Mouse (Mus musculus): ENCODE results near the gene Tk2. TPM values are rescaled to one million over a fixed set of nuclear protein-coding genes. Genes with fewer than 3 reads are reported as not detected.

Tk2 gene
- total and polyA plus RNA-seq, 2 experiments from 2014 or later = 45.2 to 52.9 TPM

DNA sequence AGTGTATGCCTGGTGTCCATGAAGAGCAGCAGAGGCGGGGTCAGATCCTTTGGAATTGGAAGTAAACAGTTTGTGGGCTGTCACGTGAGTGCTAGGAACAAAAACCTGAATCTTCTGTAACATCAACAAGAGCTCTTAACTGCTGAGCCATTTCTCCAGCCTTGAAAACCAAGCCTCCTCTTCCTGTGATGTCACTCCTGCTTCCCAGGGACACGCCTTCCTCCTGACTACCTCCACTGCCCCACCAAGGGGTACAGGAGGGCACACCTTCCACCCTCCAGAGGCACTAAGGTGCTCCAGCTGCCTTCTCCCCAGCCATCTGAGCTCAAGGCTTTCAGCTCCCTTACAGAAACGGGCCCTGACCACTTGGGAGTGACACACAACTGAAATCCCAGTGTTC is 1.7 kb downstream of the Tk2 start:
- Histone ChIP-seq H3K36me3 (ENCODE audit: insufficient read depth) (peaks cover 39% of the 10 kb centered on the region), H3K4me3 (ENCODE audit: low read depth, low read length) (no peak overlapping the region), H3K4me2 (ENCODE audit: low read depth) (no peak overlapping the region), H3K27ac (ENCODE audit: low read depth, low read length) (no peak overlapping the region), H3K9me3 (ENCODE audit: low read length) (no peaks in the 10 kb centered on the region), H3K4me1 (ENCODE audit: insufficient read depth) (peaks cover 9% of the 10 kb centered on the region), H3K9ac (no peak overlapping the region), H3K27me3 (ENCODE audit: insufficient read depth, low read length) (no peaks in the 10 kb centered on the region)
- ATAC-seq (no peak), DNase-seq (no peak)
- TF ChIP-seq CTCF (IDR thresholded peaks at IDR 0.05; ENCODE audit: low read depth) = no peak
- WGBS = 90% methylated on average over 4 of the region's 4 CpGs

DNA sequence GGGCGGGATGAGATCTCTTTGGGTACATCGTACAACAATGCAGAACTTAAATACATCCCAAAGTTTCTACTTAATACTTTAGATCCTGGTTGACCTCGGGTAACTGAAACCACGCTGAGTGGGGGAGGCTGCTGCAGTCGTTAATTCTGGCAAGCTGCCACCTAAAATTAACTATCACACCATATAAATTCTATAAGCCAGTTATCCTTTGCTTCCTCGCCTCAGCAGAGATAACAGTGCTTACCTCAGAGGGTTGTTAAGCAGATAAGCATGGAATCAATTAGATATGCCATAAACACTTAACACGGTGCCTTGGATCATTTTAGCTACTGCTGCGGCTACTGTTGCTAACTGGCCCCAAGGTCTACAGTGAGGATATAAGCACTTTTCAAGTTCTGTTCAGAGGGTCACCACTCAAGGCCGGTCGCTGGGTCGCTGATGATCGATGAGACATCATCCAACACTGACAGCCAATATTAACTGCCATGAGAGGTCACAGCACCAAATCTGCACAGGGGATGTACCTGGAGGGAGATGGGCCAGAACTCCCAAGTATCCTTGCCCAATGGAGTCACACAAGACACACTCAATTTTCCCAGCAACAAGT is 6.2 kb downstream of the Tk2 start:
- whole genome bisulfite sequencing = 88% methylated on average over 12 of the region's 12 CpGs
- no peak overlapping the region for H3K9ac ChIP-seq
- H3K36me3 ChIP-seq (ENCODE audit: insufficient read depth) = peaks cover 84% of the 10 kb centered on the region
- H3K9me3 ChIP-seq (ENCODE audit: low read length) = no peaks in the 10 kb centered on the region
- TF ChIP-seq CTCF (IDR thresholded peaks at IDR 0.05; ENCODE audit: low read depth) = no peak
- no peak overlapping the region for H3K4me3 ChIP-seq (ENCODE audit: low read depth, low read length)
- DNase-seq (no peak), ATAC-seq (no peak)
- H3K4me2 ChIP-seq (ENCODE audit: low read depth) = no peak overlapping the region
- H3K27ac ChIP-seq (ENCODE audit: low read depth, low read length) = no peak overlapping the region
- peaks cover 2% of the 10 kb centered on the region; the same call in 1 of the 2 replicates for H3K4me1 ChIP-seq (ENCODE audit: insufficient read depth)
- H3K27me3 ChIP-seq (ENCODE audit: insufficient read depth, low read length) = no peaks in the 10 kb centered on the region

DNA sequence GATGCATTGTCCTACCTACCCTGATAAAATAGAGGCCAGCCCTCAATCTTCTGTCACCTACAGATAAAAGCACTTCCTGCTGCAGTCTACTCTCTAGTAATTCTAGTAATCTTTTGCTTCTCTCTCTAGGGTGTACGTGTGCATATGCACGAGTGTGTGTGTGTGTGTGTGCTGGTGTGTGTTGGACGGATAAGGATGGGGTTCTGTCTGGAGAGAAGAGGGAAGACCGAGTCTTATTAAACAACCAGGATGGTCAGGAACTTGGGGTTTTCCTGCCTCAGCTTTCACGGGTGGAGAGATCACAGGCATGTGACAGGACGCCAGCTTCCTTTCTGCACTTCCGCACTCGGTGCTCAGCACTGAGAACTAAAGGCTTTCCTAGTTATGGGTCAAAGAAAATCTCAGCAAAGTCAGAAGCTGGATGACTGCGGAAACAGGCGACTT is 8.9 kb downstream of the Tk2 start:
- Histone ChIP-seq H3K9ac (no peak overlapping the region), H3K36me3 (ENCODE audit: insufficient read depth) (peaks cover 92% of the 10 kb centered on the region), H3K9me3 (ENCODE audit: low read length) (no peaks in the 10 kb centered on the region), H3K27me3 (ENCODE audit: insufficient read depth, low read length) (no peaks in the 10 kb centered on the region), H3K4me1 (ENCODE audit: insufficient read depth) (no peaks in the 10 kb centered on the region), H3K27ac (ENCODE audit: low read depth, low read length) (no peak overlapping the region), H3K4me3 (ENCODE audit: low read depth, low read length) (no peak overlapping the region), H3K4me2 (ENCODE audit: low read depth) (no peak overlapping the region)
- WGBS = 92% methylated on average over 10 of the region's 10 CpGs
- no peak for TF ChIP-seq CTCF (IDR thresholded peaks at IDR 0.05; ENCODE audit: low read depth)
- no peak for DNase-seq
- ATAC-seq = no peak

DNA sequence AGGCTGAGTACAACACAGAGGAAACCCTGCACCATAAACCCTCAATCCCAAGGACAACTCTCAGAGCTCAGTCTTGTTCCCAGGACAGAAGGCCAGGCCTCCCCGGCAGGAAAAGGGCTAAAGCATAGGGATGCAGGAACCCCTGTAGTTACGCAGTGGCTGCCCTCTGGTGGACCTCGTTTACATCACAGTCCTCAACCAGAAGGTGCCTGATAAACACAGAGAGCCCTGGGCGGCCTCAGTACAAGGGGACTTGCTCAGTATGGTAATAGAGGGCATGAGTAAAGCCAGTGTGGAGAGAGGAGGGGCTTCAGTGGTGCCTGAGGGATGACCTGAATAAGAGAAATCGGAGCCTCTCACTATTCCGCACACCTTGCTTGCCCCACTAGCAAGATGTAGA is 13.8 kb downstream of the Tk2 start:
- 0 out of 2 replicates have a peak, but pooled peaks have one; percentile 60 for ATAC-seq
- no peak overlapping the region for H3K9ac ChIP-seq
- H3K4me1 ChIP-seq (ENCODE audit: insufficient read depth) = no peaks in the 10 kb centered on the region
- H3K4me2 ChIP-seq (ENCODE audit: low read depth) = no peak overlapping the region
- TF ChIP-seq CTCF (IDR thresholded peaks at IDR 0.05; ENCODE audit: low read depth) = peak; percentile 62
- H3K27ac ChIP-seq (ENCODE audit: low read depth, low read length) = no peak overlapping the region
- no peaks in the 10 kb centered on the region for H3K9me3 ChIP-seq (ENCODE audit: low read length)
- H3K27me3 ChIP-seq (ENCODE audit: insufficient read depth, low read length) = no peaks in the 10 kb centered on the region
- peaks cover 91% of the 10 kb centered on the region for H3K36me3 ChIP-seq (ENCODE audit: insufficient read depth)
- no peak overlapping the region for H3K4me3 ChIP-seq (ENCODE audit: low read depth, low read length)
- WGBS = 49% methylated on average over 6 of the region's 6 CpGs
- no peak for DNase-seq

DNA sequence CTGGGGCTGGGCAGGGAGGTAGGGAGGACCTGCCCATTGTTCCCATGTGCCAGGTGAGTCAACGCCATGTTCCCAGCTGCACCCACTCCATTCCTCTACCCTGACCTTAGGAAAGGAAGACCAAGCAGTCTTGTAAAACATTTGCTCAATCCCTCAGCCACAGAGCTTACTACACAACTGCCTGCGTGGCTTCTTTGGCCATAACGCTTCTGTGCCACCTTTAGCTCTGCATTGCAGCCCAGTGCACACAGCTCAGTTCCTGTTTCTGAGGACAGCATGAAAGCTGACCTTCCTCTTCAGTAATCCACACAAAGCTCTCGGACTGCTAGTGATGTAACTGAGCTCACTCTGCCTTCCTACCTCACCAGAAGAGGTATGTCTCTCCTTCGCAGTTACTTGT is 15.4 kb downstream of the Tk2 start:
- Histone ChIP-seq H3K27ac (ENCODE audit: low read depth, low read length) (no peak overlapping the region), H3K4me1 (ENCODE audit: insufficient read depth) (no peaks in the 10 kb centered on the region), H3K9me3 (ENCODE audit: low read length) (no peaks in the 10 kb centered on the region), H3K4me3 (ENCODE audit: low read depth, low read length) (no peak overlapping the region), H3K4me2 (ENCODE audit: low read depth) (no peak overlapping the region), H3K9ac (no peak overlapping the region), H3K27me3 (ENCODE audit: insufficient read depth, low read length) (no peaks in the 10 kb centered on the region), H3K36me3 (ENCODE audit: insufficient read depth) (peaks cover 90% of the 10 kb centered on the region)
- no peak for ATAC-seq
- no peak for TF ChIP-seq CTCF (IDR thresholded peaks at IDR 0.05; ENCODE audit: low read depth)
- WGBS = 98% methylated on average over 5 of the region's 5 CpGs
- DNase-seq = no peak

DNA sequence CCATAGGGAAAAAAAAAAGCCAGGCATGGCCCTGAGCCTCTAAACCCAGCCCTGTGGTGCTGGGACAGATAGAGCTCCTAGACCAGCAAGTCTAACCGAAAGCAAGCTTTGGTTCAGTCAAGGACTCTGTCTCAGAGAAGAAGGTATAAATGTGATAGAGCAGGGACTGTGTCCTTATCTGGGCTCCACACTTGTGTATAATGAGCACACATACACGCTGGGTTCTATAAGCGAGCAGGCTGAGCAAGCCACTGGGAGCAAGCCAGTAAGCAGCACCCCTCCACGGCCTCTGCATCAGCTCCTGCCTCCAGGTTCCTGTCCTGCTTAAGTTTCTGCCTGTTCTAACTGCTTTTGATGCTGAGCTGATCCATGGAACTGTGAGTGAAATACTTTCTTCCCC is 16.3 kb downstream of the Tk2 start:
- DNase-seq (no peak), ATAC-seq (no peak)
- TF ChIP-seq CTCF (IDR thresholded peaks at IDR 0.05; ENCODE audit: low read depth) = no peak
- H3K27me3 ChIP-seq (ENCODE audit: insufficient read depth, low read length) = no peaks in the 10 kb centered on the region
- H3K4me3 ChIP-seq (ENCODE audit: low read depth, low read length) = no peak overlapping the region
- no peak overlapping the region for H3K27ac ChIP-seq (ENCODE audit: low read depth, low read length)
- no peaks in the 10 kb centered on the region for H3K4me1 ChIP-seq (ENCODE audit: insufficient read depth)
- H3K36me3 ChIP-seq (ENCODE audit: insufficient read depth) = peaks cover 90% of the 10 kb centered on the region
- WGBS = 98% methylated on average over 4 of the region's 4 CpGs
- no peaks in the 10 kb centered on the region for H3K9me3 ChIP-seq (ENCODE audit: low read length)
- H3K4me2 ChIP-seq (ENCODE audit: low read depth) = no peak overlapping the region
- no peak overlapping the region for H3K9ac ChIP-seq

DNA sequence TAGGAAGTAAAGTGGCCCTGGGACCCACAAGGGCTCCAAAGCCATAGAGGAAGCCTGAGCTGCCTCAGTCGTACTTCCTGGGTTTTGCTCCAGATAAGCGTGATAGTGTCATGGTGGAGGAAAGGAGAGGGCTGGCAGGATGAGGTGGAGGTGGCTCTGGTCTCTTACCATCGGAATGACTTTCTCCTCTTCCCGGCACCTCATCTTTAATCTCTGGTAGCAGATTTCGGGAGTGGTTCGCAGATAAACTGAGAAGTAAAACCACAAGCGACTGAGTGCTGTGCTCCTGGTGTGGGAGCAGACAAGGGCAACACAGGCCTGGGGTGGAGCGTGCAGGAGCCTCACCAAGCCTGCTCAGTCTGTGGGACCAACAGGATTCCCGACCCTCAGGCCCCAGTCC is 18.0 kb downstream of the Tk2 start:
- no peak overlapping the region for H3K4me3 ChIP-seq (ENCODE audit: low read depth, low read length)
- WGBS = 94% methylated on average over 9 of the region's 9 CpGs
- no peak overlapping the region for H3K9ac ChIP-seq
- no peak for DNase-seq
- H3K4me1 ChIP-seq (ENCODE audit: insufficient read depth) = no peaks in the 10 kb centered on the region
- peaks cover 87% of the 10 kb centered on the region for H3K36me3 ChIP-seq (ENCODE audit: insufficient read depth)
- H3K9me3 ChIP-seq (ENCODE audit: low read length) = no peaks in the 10 kb centered on the region
- H3K27ac ChIP-seq (ENCODE audit: low read depth, low read length) = no peak overlapping the region
- ATAC-seq = no peak
- no peak overlapping the region for H3K4me2 ChIP-seq (ENCODE audit: low read depth)
- H3K27me3 ChIP-seq (ENCODE audit: insufficient read depth, low read length) = no peaks in the 10 kb centered on the region
- TF ChIP-seq CTCF (IDR thresholded peaks at IDR 0.05; ENCODE audit: low read depth) = no peak
